Mouse (Mus musculus) cerebellum, adult 11-12 months (tissue): ENCODE measurements at regions not wholly inside any gene's neighbourhood (a gene's known extent, or its start where the extent isn't known, plus 50 kb on each side); places are given as distances from the start of the nearest gene placed in this dataset.

Experiments
- DNase-seq: peaks from one replicate; pipeline ENCODE4 v3.0.0; 2022

DNA sequence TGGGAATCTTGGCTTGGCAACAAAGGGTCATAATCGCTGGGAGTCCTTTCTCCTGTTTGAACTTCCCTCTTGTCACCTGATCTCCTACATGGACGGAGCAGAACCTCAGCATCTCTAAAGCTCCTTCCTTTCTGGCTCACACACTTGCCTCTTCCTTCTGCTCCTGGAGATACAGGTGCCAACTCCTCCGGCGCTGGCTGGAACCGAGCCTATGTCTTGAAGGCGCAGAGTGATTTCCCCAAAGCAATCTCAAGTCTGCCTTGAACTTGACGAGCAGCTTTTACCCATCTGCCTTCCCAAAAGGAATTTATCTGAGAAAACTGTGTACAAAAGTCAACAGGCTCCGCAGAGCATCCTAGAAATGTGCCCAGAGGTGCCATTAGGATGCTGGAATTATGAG, 108.4 kb upstream of the Sall1 start:
- DNase-seq = no peak

- DNase-seq = no peak
These were observed 107.0 kb upstream of the Sall1 start for GRCm38 (mm10) chr8:89150952-89151351.

DNA sequence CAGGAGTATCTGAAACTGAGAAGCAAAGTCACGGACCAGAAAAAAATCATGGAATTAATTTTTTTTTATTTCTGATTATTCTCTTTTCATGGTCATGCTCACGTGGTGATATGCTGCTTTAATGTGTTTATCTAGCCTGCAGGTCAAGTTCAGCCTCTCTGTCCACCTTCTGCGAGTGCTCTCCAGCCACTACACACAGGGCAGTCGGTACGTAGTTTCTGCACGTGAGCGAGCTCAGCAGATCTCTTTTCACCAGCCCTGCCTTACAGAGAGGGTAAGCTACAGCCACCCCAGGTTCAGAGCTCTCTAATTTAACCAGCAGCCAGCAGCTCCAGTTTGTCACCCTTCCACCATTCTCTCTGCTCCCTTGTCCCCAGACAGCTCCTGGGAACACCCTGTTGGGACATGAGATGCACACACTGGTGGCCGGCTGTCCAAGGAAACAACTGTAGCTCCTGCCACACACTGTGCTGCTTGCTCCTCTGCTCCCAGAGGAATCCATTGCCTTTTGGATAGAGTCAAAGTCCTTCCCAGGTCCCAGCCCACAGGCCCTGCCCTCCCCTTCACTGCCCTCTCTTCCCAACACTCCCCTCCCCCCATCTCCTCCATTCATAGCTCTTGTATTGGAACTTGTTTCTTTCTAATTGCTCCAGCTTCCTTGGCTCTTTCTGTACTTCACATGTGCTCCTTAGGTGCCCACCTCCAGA, 97.7 kb upstream of the Sall1 start:
- no peak for DNase-seq

DNA sequence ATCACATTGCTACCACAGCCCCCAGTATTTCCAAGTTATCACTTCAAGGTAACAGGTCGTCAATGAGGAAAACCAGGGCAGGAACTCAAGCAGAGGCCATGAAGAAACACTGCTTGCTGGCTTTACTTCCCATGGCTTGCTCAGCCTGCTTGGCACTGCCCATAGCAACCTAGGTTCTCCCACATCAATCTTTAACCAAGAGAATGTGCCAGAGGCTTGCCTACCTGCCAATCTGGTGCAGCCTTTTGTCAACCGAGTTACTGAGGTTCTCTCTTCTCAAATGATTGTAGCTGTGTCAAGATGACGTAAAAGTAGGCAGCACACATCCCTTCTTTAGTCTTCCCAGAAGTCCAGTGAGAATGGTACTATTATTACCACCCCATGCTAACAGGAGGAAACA, 95.9 kb upstream of the Sall1 start:
- no peak for DNase-seq

DNA sequence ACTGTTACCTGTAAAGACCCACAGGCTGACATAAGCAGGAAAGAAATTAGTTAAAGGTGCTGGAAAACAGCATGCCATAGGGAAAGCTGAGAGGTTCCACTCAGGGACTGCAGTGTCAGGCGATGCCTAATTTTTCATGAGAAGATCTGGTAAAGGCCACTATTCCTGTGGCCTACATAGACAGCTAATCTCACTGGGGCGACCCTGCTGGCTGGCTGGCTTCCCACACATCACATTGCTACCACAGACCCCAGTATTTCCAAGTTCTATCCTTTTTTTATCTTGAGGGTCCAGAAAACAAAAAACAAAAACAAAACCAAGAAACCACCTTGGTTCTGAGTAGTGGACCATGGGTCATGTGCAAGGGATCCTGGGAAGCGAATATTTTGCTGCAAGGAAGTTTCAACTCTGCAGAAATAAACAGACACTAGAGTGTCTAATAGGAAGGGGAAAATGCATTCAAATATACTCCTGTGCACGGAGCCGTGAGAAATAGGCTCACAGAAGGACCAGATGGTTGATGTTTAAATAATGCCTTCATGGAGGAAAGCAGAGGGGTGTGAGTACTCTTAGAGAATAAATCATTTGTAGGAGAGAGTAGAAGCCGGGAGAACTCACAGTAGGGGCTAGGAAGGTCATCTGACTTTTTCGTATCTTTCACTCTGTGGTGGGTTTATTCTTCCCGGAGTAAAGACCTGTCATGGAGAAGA, 94.6 kb upstream of the Sall1 start:
- no peak for DNase-seq

DNA sequence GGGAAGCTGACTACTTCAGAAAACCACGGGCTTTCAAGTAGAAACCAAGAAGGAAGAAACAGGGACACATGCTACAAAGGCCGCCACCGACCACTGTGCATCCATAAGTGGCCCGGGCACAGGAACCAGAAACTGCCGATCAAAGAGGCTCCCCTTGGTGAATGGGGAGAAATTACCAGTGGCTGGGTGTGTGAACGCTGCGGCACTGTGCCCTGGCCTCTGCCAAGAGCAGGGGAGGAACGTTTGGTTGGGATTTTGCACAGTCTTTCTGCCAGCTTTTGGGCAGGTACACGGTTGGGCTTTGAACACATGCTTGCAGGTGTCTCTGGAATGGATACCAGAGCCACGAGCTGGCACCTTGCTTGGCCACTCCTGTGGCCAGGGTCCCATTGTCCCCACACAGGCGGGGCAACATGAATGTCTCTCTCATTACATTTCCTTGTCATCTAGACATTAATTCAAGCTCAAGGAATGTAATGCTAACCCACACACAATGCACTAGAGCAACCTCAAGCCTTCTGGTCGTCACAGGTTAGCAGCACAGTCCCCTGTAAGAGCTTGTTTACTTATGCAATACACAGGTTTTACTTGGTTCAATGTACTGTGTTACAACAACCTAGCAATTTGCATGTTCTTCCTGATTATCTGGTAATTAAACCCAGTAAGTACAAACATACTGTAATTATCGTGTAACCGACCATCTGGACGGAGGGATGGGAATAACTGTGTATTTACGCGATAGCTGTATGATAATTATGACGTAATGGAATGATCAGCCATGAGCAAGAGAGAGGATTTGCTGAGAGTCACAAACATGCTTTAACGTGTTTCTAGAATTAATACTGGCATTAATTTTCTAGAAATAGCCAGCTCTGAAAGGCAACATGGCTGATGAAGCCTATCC, 90.9 kb upstream of the Sall1 start:
- no peak for DNase-seq

DNA sequence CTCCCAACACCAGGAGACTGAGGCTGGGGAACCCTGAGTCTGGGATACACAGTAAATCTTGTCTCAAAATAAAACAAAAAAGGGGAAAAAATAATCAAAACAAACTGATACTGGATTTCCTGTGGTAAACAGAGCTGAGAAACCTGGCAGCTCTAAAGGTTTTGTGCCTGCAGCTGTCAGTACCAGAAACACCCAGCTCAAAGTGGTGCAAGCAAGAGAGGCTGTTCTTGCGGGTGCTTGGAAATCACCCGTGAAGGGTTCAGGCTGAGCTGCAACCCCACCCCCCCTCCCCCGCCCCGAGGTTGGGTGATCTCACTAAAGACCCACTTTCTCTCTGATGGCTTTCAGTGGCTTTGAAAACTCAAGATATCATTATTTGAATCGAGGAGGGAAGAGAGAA, 90.1 kb upstream of the Sall1 start:
- no peak for DNase-seq

- no peak for DNase-seq
These were observed 77.1 kb upstream of the Sall1 start for GRCm38 (mm10) chr8:89121051-89121450.

GRCm38 (mm10) chr8:89107895-89108660, 64.1 kb upstream of the Sall1 start:
- no peak for DNase-seq

DNA sequence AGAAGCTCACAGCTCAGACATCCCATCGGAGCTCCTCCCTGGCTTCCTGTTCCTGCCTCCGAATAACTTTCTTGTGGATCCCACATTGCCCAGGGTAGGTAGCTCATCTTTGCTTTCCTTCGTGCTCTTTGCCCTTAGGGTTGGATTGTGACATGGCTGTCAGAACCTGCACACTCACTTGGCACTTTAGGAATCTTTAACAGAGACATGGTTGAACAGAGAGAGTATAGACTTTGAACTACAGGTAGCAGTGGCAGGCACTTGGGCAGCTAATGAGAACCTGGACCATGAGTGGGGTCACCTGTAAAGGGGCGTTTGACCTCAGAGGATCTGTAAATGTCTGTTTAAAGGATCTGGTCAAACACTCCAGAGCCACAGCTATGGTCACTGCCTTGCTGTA, 62.4 kb upstream of the Sall1 start:
- no peak for DNase-seq

DNA sequence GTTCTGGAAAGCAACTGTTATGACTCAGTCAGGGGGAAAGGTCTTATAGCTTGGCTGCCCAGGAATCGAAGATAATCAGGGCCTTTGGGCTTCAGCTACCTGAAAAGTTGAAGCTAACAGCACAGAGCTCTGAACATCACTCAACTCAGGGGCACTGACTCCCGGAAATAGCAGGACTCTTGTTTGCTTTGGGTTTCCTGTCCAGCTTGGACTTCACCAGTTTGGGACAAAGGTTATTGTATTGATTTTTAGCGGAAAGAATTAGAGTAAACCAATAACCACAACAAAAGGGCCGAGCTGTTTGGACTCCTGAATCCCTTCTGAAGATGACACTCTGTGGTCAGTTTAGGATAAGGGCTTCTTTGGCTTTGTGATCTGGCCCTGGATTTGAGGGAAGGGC, 53.4 kb upstream of the Sall1 start:
- no peak for DNase-seq
